Mouse (Mus musculus) kidney, postnatal 25 days (tissue): ENCODE measurements at regions not wholly inside any gene's neighbourhood (a gene's known extent, or its start where the extent isn't known, plus 50 kb on each side); places are given as distances from the start of the nearest gene placed in this dataset.

Experiments
- DNase-seq, 2 experiments: peaks; one replicate each; pipeline ENCODE4 v3.0.0; 2021; ENCODE audit warnings: mixed read lengths in 2 of 2

GRCm38 (mm10) chr3:18668936-18669335 is 720.7 kb downstream of the Cypt12 start:
- DNase-seq: no peak

GRCm38 (mm10) chr3:18670203-18670700 is 722.0 kb downstream of the Cypt12 start:
- no peak for DNase-seq

GRCm38 (mm10) chr3:18671681-18672080 is 723.5 kb downstream of the Cypt12 start:
- DNase-seq: no peak

- no peak for DNase-seq
Observed at GRCm38 (mm10) chr3:18683346-18684101, 735.3 kb downstream of the Cypt12 start.

GRCm38 (mm10) chr3:18695113-18695792 is 747.0 kb downstream of the Cypt12 start:
- no peak for DNase-seq

GRCm38 (mm10) chr3:18696981-18697660 is 748.9 kb downstream of the Cypt12 start:
- DNase-seq: no peak

GRCm38 (mm10) chr3:18698106-18698505 is 749.9 kb downstream of the Cypt12 start:
- DNase-seq: no peak

- DNase-seq: no peak
Observed at GRCm38 (mm10) chr3:18705165-18705564, 757.0 kb downstream of the Cypt12 start.

- no peak for DNase-seq
Observed at GRCm38 (mm10) chr3:18705756-18706155, 757.5 kb downstream of the Cypt12 start.

- no peak for DNase-seq
Observed at GRCm38 (mm10) chr3:18706356-18706755, 758.1 kb downstream of the Cypt12 start.

- DNase-seq: no peak
Observed at GRCm38 (mm10) chr3:18707730-18708129, 759.5 kb downstream of the Cypt12 start.

- no peak for DNase-seq
Observed at GRCm38 (mm10) chr3:18711661-18712060, 763.5 kb downstream of the Cypt12 start.

GRCm38 (mm10) chr3:18713986-18714385 is 765.8 kb downstream of the Cypt12 start:
- no peak for DNase-seq

- no peak for DNase-seq
Observed at GRCm38 (mm10) chr3:18714968-18715630, 766.9 kb downstream of the Cypt12 start.

- no peak for DNase-seq
Observed at GRCm38 (mm10) chr3:18715776-18716175, 767.6 kb downstream of the Cypt12 start.

GRCm38 (mm10) chr3:18725507-18725906 is 777.3 kb downstream of the Cypt12 start:
- DNase-seq: no peak

- DNase-seq: no peak
Observed at GRCm38 (mm10) chr3:18731251-18731650, 783.0 kb downstream of the Cypt12 start.

GRCm38 (mm10) chr3:18731674-18732073 is 783.5 kb downstream of the Cypt12 start:
- DNase-seq: no peak

- no peak for DNase-seq
Observed at GRCm38 (mm10) chr3:18733540-18733939, 785.3 kb downstream of the Cypt12 start.

- no peak for DNase-seq
Observed at GRCm38 (mm10) chr3:18738946-18739345, 790.7 kb downstream of the Cypt12 start.

- DNase-seq: no peak
Observed at GRCm38 (mm10) chr3:18740344-18740743, 792.1 kb downstream of the Cypt12 start.

GRCm38 (mm10) chr3:18743474-18743873 is 795.3 kb downstream of the Cypt12 start:
- no peak for DNase-seq

GRCm38 (mm10) chr3:18744216-18744615 is 796.0 kb downstream of the Cypt12 start:
- no peak for DNase-seq
